Mouse (Mus musculus): ENCODE data around the gene Cd47. TPM values are rescaled to one million over a fixed set of nuclear protein-coding genes. Genes with fewer than 3 reads are reported as not detected.

The Cd47 gene
- polyA plus RNA-seq (2017; shearing (Covaris generic)), result 100 to 1,000 TPM; 201 to 329 (median 236) TPM

DNA sequence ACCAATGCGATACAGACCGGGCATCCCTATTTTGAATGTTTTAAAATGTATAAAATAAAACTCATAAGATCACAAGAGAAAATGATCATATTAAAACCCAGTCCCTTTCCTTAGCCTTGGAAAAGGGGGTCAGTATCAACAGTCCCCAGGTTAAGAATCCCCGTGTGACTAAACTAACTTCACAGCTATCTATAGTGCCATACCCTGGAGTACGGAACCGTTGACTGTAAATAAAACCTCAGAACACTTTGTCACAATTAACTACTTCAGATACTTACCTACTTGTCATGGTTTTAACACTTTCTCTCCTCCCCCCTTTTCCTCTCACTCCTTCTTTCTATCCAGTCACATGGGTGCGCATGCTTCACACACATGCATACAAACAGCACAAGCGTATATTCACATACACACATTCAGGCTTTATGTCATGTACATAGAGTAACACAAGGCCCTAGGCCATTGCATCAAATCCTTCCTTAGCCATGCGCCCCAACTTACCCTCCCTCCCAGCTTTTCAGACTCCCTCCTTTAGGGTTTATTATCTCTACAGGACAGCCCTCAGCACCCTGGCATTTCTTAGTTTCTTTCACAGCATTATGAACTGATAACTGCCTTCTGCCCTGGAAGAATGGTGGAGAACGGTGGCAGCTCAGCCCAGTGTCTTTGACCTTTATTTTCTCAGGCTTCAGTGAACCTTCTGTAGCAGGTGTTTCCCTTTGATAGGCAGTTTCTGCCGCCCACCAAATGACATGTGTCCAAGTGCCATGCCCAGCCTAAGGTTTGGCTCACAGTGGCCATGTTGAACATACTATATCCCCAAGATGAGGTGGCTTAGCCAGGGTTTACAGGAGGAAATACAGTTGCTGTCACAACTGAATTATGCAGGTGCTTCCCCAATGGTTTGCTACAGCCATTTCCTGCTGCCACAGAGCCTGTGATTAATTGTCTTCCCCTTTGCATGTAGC, at the start of gene Cd47:
Cd47 (plus strand) TSS at position 937 of the 965 bp plus-strand sequence.
- ATAC-seq, result peak; percentile 47

DNA sequence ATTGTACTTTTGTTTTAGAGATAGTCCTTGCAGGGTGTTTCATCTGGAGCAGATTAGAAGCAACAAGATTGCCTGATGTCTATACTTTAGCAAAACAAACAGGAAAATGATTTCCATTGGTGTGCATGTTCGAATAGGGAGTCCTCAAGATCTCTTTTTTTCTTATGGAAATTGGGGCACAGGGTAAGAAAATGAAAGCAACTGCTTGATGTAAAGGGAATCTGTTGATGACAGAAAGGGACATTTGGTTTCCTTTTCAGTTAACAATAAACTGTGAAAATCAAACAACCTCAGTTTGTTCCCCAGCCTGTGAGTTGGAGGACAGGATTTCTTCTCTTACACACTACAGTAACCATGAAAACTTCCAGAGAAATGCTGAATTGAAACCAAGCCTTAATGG, 47.4 kb upstream of the Cd47 start:
- ATAC-seq, result no peak

DNA sequence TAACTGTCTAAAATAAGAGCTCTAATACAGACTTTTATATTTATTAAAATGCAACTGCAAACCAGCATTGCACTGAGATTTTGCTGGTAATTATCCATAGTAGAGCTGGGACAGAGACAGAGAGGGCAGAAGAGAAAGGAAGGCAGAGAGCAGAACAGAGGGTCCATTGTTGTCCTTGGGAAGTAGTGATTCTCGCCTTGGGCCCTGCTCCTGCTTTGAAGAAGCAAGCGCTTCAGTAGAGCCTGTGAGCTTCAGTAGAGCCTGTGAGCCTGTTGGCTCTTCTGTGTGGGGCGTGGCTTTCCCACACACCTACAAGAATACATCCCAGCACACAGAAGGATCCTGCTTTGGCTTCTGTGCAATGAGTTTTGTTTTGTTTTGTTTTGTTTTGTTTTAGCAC, 47.0 kb upstream of the Cd47 start:
- no peak for ATAC-seq

DNA sequence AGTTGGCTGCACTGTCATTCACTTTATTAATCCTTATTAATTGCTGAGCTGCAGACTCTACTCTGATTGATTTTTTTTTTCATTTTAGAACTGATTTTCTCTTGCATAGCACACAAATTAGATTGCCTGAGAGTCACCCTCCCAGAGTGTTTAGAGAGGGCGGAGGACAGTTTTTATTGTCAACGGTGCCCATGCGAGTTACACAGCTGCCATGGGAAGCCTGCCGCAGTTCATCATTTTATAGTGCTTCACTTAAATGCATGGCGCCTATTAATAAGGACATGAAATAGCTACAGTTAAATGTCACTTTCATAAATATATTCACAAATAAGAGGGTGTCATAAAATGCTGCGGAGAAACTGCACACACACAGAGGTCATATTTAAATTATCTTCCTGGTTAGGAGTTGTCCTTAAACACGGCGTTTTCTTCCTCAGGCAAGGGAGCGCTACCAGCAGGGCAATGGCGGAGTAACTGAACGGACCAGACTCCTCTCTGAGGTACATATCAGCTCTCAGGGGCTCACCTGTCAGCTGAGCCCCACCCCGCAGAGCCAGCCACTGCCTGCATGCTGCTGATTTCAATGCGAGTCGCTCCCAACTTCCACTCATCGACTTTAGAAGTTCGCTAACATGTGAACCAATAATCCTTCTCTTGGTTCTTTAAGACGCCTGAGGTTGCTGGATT, 39.7 kb upstream of the Cd47 start:
- ATAC-seq, result no peak

DNA sequence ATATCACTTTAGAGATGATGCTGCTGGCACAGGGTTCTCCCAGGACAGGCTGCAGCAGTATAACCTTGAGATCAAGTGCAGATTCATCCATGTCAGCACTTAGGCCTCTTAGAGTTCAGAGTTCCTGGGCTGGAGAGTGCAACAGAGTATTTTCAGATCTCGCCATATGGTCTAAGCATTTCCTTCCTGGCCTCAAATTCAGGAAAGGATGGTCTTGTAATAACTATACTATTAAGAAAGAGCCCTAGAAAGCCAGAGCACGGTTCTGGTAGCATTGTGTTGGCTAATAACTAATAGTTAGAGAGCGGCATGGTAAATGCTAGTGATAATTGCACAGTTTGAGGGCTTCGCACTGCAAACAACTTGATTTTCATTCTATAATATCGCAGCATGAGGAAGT, 38.4 kb upstream of the Cd47 start:
- no peak for ATAC-seq

DNA sequence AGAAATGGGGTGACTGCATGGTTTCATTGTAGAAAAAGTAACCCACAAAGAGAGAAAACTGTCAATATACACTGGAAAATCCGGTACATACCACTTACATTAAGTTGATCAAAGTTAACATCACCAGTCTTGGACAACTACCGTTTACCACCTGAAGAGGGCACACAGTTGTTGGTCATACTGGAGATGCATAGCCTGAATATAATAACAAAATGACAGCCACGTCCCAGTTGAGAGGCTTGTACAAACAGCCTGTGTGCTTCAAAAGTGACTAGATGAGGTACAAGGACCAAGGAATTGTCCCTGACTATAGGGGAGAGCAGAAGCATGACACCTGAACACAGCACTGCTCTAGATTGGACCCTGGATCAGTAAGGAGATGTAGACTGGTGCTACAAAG, 34.0 kb upstream of the Cd47 start:
- ATAC-seq, result peak; percentile 99

DNA sequence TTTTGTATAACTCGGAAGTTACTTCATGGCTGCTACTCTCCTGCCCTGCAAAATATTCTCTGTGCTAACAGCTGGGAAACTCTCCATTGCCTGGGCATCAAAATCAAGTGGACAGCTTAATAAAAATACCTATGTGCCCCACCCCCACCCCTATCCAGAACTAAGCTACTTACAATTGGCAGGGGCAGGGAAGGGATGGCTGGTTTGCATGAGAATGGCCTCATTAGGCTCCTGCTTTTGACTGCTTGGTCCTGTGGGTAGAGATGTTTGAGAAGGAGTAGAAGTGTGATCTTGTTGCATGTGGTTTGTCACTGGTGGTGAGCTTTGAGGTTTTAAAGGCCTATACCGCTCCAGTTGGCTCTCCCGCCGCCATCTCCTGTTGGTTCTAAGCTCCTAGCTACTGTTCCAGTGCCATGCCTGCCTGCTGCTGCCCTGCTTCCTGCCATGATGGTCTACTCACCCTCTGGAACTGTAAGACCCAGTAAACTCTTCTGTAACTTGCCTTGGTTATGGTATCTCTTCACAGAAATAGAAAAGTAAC, 31.8 kb upstream of the Cd47 start:
- no peak for ATAC-seq

DNA sequence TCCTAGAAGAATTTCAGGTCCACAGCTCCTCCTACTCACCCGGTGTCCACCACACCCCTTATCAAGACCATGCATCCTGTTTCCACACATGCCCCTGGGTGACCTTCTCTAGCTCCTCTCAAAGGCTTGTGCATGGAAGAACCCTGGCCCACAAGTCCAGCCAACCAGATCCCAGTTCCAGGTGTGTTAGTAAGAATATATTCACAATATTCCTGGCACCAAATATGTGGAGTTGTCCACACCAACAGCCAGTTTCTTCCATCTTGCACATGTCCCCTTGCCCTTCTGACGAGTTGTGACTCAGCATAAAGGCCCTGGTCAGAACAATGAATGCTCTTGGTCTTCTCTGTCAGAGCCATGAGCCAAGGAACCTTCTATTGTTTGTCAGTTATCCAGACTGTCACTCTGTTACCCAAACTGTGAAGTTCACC, 30.5 kb upstream of the Cd47 start:
- ATAC-seq, result no peak

DNA sequence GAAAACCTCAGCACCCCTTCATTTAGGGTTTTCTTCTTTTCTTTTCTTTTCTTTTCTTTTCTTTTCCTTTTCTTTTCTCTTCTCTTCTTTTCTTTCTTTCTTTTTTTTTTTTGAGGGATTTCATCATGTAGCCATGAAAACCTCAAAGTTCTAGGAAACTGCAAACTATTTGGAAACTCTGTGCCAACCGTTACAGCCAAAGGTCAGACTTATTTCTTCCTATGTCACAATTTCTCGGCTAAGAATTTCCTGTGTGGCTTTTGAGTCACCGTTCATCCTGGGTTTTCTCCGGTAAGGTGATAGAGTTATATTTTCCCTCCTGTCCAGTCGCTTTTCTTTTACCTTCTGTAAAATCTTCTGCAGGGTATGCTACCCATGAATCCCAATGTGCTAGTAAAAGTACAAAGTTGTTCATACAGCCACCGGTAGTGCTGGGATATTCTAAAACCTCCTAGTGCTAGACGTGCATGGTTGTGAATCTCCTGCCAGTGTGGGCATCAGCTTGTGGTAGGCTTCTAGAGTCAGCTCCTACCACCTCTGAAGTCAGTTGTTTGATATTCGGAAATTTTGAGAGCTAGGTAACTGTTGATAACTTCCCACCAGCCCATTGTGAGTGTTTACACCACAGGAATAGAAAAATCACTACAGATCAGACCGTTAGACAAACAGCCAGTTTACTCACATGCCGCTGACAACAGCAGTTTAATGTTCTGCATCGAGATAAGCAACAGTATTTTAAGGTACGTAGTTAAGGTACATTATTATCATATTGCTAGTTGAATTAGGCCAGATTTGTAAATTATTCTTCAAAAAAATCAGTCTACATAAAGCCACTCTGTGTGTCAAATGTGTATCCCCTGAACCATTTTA, 29.8 kb upstream of the Cd47 start:
- ATAC-seq, result no peak

DNA sequence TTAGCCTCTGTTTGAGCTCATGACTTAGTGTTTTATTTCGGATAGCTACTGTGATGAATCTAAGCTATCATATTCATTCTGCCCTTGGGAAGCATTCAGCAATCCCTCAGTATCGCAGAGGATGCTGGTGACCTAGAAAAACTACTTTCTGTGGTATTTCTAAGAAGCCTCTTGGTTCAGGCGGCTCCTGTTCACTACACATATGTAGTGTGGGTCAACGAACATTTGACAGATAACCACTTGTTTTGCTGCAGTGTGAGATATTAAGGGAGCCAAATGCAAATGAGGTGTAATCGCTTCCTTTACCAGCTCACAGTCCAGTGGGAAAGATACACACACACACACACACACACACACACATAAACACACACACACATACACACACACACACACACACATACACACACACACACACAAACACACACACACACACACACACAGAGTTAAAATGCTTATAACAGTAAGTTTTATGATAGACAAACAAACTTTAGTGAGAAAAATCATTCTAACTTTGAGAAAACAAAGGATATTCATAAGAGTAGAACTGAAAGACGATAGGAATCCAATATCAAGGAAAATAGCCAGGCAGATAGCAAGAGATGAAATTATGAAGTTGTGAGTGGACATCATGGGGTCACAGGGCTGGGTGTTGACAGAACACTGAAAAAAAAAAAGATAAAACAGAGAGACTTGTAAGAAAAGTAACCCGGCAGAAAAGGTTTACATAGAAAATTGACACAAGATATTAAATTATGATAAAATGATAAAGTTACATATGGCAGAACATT, 28.5 kb upstream of the Cd47 start:
- ATAC-seq, result no peak

DNA sequence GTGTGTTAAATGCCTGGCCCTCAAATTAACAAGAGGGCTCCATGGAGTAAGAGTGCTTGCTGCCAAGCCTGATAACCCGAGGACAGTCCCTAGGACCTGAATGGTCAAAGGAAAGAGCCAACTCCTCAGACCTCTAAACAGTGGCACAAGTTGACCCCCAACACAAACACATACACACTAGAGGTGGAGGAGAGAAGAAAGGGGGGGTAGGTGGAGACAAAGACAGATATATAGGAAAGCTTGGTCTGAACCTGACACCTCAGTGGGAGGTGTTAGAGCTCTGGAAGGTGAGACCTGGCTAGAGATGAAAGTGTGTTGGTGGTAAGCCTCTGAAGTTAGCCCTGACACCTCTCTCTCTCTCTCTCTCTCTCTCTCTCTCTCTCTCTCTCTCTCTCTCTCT, 27.8 kb upstream of the Cd47 start:
- ATAC-seq, result no peak

DNA sequence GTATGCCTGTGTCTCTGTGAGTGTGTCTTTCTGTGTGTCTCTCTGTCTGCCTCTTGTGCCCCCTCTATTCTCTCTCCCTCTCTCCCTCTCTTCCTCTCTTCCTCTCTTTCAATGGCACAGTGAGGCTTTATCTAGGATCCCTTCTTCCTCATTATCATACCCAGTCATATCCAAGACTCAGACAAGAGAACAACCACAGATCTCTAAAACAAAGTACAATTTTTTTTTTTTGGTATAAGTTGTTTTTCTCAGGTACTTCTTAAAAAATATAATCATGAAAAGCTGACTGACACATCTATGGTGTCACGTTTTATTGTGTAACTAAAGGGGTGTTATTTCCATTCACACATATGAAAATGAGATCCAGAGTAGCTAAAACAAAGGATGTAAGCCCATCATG, 27.3 kb upstream of the Cd47 start:
- ATAC-seq, result no peak

DNA sequence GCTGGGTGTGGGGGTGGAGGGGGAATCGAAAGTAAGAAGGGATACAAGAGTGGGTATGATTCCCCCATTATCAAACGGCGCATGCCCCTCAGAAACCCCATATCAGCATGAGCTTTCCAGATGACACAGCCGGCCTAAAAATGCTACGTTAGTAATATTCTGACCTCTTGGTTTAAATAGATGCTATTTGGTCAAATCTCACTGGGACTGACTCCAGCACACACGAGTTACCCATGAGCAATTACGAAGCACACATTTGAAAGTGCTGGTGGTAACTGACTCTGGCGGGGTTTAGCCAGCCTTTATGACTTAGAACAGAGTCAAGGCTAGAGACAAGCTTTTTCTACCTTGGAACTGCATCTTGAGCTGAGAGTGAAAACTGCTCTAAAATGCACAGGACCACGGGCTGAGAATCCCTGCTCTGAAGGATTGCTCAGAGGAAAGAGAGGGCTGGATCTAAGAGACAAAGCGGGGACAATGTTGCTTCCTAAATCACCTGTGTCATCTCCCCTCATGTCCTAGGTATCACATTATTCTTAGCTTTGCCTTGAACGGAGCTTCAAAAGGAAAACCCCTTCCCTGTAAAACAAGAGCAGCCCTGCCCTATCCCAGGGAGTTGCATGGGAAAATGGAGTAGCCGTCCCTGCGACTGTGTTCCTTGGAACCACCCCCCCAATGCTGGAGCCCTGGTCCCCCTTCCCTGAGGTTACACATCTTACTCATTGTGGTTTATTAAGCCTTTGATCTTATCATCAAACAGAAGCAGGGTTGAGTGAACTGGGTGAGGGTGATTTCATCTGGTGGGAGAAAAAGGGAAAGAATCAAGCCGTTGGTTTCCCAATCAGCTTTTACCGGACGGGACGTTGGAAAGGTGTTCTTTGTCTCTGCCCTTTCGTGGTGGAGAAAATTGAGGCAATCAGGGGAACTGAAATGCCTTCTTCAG, 26.0 kb upstream of the Cd47 start:
- ATAC-seq, result peak; percentile 79

DNA sequence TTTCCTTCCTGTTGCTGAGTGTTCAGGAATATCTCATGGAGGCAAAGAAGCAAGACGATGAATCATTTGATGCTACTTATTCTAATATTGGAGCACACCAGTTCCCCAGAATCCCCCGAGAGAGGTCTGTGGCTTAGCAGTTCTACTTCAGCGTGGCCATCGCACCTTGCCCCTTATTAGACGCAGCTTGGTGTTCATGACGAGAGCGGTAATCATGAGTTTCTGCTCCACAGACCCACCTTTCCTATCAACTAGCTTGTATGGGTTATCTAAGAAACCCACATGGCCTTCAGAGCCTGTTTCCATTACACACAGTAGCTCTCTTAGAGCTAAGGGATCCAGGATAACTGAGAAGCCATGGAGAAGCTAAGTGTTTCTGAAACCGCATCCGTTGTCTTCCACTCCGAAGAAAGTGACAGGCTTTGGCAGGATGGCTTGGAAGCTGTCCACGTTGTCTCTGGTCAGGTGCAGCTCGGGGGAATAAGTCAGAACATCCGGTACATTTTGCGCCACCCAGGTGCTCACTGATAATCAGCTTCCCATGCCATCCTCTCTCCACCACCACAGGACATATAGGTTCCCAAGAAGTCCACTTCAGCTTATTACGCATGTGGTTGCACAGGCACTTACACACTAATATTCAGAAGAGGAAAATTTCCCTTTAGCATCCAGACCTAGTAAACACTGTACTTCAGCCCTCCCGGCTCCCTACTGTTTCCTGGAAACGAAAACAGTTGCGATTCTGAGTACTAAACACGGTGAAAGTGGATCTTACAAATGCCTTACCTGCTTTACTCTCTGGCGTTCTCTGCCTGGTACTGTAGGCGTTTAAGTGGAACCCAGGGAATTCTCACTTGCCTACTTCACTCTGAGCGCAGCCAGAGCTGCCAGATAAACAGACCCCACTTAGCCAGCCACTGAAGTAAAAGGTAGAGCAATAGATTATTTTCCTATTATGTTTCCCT, 25.0 kb upstream of the Cd47 start:
- peak; percentile 60 for ATAC-seq

DNA sequence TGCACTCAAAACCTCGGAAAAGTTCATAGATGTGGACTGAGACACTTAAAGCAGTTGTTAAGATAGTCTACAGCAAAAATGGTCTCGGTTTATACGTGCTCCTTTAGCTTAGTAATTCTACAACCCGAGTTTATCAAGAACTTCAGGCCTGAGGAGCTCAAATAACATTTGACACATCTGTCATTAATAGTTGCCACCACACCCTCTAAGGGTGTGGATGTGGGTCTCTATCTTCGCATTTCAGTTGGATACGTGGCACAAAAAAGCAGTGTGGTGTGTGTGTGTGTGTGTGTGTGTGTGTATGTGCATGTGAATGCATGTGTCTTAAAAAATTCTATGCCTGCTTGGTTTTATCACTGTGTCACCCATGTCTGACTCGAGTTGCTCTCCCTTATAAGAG, 23.4 kb upstream of the Cd47 start:
- ATAC-seq, result no peak

DNA sequence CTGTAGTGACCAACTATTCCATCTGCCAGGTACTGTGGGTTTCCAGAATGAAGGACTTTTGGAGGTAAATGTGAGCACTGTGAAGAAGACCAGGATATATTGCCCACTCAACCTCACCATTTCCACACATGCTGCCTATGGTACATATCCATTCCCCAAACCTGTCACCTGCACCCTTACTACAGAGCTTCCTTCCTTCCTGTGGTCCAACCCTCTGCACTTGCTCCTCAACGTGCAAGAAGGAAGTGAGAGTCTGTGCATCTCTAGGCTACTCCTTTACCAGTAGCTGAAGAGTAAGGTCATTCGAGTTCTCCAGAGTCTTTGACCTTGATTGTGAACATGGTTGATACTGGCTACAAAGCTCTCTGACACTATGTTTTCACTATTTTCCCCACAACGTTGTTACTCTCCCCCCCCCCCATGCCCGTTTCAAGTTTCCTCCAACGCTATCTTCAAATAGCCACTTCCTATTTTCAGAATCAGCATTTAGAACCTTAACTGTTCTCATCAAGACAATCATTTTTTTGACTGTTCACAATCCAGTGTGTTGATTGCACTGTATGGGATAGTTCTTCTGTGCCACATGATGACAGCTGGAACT, 18.7 kb upstream of the Cd47 start:
- ATAC-seq, result peak; percentile 78

DNA sequence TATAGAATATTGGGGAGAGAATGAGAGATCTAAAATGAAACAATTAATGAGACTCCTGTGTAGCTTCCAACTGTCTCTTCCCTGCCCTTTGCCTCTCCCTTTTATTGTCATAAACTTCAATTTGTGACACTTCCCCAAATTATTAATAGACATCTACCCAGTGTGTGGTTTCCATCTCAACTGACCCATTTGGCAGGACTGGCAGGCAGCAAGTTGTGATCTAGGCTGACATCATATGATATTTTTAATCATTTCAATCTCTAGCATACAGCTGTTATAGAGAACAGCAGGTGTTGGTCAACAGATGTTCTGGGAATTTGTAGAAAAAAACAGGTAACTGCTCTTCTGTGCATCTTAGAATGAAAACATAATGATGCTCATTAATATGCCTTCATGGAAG, 17.0 kb upstream of the Cd47 start:
- ATAC-seq, result no peak

DNA sequence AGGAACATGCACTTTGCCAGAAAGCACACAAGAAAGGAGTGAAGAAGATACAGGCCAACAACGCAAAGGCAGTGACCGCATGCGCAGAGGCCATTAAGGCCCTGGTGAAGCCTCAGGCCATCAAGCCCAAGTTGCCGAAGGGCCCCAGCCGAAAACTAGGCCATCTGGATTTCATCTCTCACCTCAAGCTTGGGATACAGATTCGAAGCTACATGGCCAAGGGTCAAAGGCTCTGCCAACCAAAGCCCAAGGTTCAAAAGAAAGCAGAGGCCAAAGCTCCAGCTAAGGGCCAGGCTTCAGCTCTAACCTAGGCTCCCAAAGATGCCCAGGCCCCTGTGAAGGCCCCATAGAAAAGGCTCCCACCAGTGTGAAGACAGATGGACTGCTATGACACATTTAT, 14.2 kb upstream of the Cd47 start:
- ATAC-seq, result no peak

DNA sequence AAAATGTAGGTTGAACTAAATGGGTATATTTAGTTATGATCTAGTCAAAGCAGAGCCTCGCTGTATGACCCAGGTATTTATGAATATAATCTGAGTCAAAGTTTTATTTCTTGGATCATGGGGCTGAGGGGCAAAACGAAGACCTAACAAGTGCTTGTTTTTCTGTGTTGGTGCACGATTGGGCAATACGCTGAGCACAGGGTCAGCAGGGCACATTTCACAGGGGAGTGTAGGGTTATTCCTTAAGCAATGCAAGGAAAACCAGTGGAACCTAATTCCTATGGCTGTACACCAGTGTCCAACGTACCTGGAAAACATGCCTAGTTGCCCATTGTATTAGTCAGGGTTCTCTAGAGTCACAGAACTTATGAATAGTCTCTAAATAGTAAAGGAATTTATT, 12.6 kb upstream of the Cd47 start:
- ATAC-seq, result no peak

Data from inflammation-experienced regulatory T-cells, adult 6 months (primary cell).